Comparison of ENCODE assay signal across 1 mouse cellular context in genomic region chr7:140141350-140141749, GRCm38 (mm10).
TF ChIP-seq lines count a peak whose summit lies in the region.

No protein-coding gene starts in this region.

TF ChIP-seq in MEL, 35 proteins besides CTCF, POLR2A, EP300 and RAD21 (continued from another document):
- no peak for TF ChIP-seq TBP (IDR thresholded peaks at IDR 0.05; ENCODE audit: low read depth, low read length)
